Mouse (Mus musculus) lung, adult 2 months (tissue): Measurements from ENCODE around the gene Dnal4.

Source experiments
- CTCF ChIP-seq: fragments of 200-500 bp; IDR thresholded peaks from 2 replicates; pipeline ENCODE4 v1.5.1; 2011; ENCODE audit warnings: mild to moderate bottlenecking, low read length, control low read depth; ENCODE audit not compliant: insufficient read depth
- POLR2A ChIP-seq: fragments of 200-500 bp; IDR thresholded peaks from 2 replicates; pipeline ENCODE4 v1.6.1; 2011; ENCODE audit warnings: low read depth, mild to moderate bottlenecking, control low read depth, low read length, borderline replicate concordance; ENCODE audit errors: extremely low read depth

GRCm38 (mm10) chr15:79741921-79742705 lies 35.5 kb downstream of the Dnal4 start, which contains the start of gene Sun2:
- TF ChIP-seq CTCF (no peak), POLR2A (peak; percentile 85; the same call in 1 of the 2 replicates)
